Mouse (Mus musculus) MEL (cell line): ENCODE results near the gene Med13l. TPM values are rescaled to one million over a fixed set of nuclear protein-coding genes. Genes with fewer than 3 reads are reported as not detected.

Source experiments
- DNase-seq: peaks from one replicate; pipeline ENCODE4 v3.0.0; 2011; ENCODE audit warnings: low read depth, low spot score
- H3K27ac ChIP-seq: 2 replicates; pipeline ENCODE4 v1.5.1; 2012; ENCODE audit warnings: low read depth, mild to moderate bottlenecking, control low read depth, low read length, moderate library complexity; ENCODE audit not compliant: control insufficient read depth
- H3K27me3 ChIP-seq, 2 experiments: fragments of 150-350 bp in 1 of 2; sonication (generic) in 1 of 2; 2 replicates each; pipeline ENCODE4 v1.6.1; 2012; ENCODE audit warnings: low read length in 2 of 2, mild to moderate bottlenecking in 2 of 2, improper control_type of control experiment in 1 of 2, moderate library complexity in 1 of 2; ENCODE audit not compliant: insufficient read depth in 2 of 2, control insufficient read depth in 1 of 2
- H3K36me3 ChIP-seq, 2 experiments: 2 replicates each; pipeline ENCODE4 v1.6.1; 2012 to 2014; ENCODE audit warnings: low read length in 2 of 2, improper control_type of control experiment in 1 of 2, inconsistent platforms in 1 of 2, mild to moderate bottlenecking in 1 of 2; ENCODE audit not compliant: insufficient read depth in 2 of 2, control insufficient read depth in 1 of 2
- H3K4me1 ChIP-seq, 2 experiments: fragments of 150-350 bp in 1 of 2; sonication (generic) in 1 of 2; 2 replicates each; pipeline ENCODE4 v1.6.1; 2012; ENCODE audit warnings: low read length in 2 of 2, improper control_type of control experiment in 1 of 2, mild to moderate bottlenecking in 1 of 2; ENCODE audit not compliant: insufficient read depth in 2 of 2, control insufficient read depth in 1 of 2
- H3K4me3 ChIP-seq, 2 experiments: fragments of 150-350 bp in 1 of 2; sonication (generic) in 1 of 2; 2 replicates each; pipeline ENCODE4 v1.5.1; 2012; ENCODE audit warnings: low read depth in 2 of 2, low read length in 2 of 2, mild to moderate bottlenecking in 2 of 2, moderate library complexity in 2 of 2, control low read depth in 1 of 2, improper control_type of control experiment in 1 of 2; ENCODE audit not compliant: control insufficient read depth in 1 of 2, insufficient read depth in 1 of 2
- H3K79me2 ChIP-seq: 2 replicates; pipeline ENCODE4 v1.6.1; 2012; ENCODE audit warnings: mild to moderate bottlenecking, low read length, moderate library complexity; ENCODE audit not compliant: control insufficient read depth, poor library complexity, insufficient read depth
- H3K9ac ChIP-seq: 2 replicates; pipeline ENCODE4 v1.6.1; 2012; ENCODE audit warnings: low read depth, mild to moderate bottlenecking, control low read depth, low read length, moderate library complexity; ENCODE audit not compliant: control insufficient read depth, poor library complexity, severe bottlenecking
- H3K9me3 ChIP-seq: fragments of 150-350 bp; sonication (generic); replicated peaks from 2 replicates; pipeline ENCODE4 v1.6.1; 2012; ENCODE audit warnings: mild to moderate bottlenecking, low read length, improper control_type of control experiment, moderate library complexity; ENCODE audit not compliant: insufficient read depth
- ELF1 ChIP-seq: IDR thresholded peaks from 2 replicates; pipeline ENCODE4 v1.6.1; 2014; ENCODE audit warnings: low read depth, mild to moderate bottlenecking, inconsistent platforms, low read length, improper control_type of control experiment, moderate library complexity
- EP300 ChIP-seq, 2 experiments: IDR thresholded peaks; 2 replicates each; pipeline ENCODE4 v1.6.1; 2011; ENCODE audit warnings: improper control_type of control experiment in 2 of 2, low read length in 2 of 2, low read depth in 1 of 2, mild to moderate bottlenecking in 1 of 2
- ETS1 ChIP-seq: IDR thresholded peaks from 2 replicates; pipeline ENCODE4 v1.6.1; 2012; ENCODE audit warnings: low read depth, mild to moderate bottlenecking, inconsistent platforms, low read length, improper control_type of control experiment, moderate library complexity
- KAT2A ChIP-seq: conservative IDR thresholded peaks from 2 replicates; pipeline ENCODE4 v1.6.1; 2012; ENCODE audit warnings: low read depth, low read length, improper control_type of control experiment, inconsistent platforms
- MAZ ChIP-seq: IDR thresholded peaks from 2 replicates; pipeline ENCODE4 v1.6.1; 2012; ENCODE audit warnings: low read depth, mild to moderate bottlenecking, inconsistent platforms, low read length, improper control_type of control experiment
- MYB ChIP-seq: IDR thresholded peaks from 2 replicates; pipeline ENCODE4 v1.6.1; 2011; ENCODE audit warnings: mild to moderate bottlenecking, low read depth, low read length, improper control_type of control experiment
- POLR2A ChIP-seq, 2 experiments: IDR thresholded peaks; 2 replicates each; pipeline ENCODE4 v1.6.1; 2011 to 2012; ENCODE audit warnings: low read length in 2 of 2, mild to moderate bottlenecking in 2 of 2, control low read depth in 1 of 2, improper control_type of control experiment in 1 of 2, low read depth in 1 of 2, moderate library complexity in 1 of 2; ENCODE audit not compliant: control insufficient read depth in 1 of 2, insufficient read depth in 1 of 2, poor library complexity in 1 of 2
- POLR2AphosphoS5 ChIP-seq: IDR thresholded peaks from 2 replicates; pipeline ENCODE4 v1.6.1; 2012; ENCODE audit warnings: low read depth, borderline replicate concordance, mild to moderate bottlenecking, inconsistent platforms, low read length, moderate library complexity, mixed read lengths
- SIN3A ChIP-seq: IDR thresholded peaks from 2 replicates; pipeline ENCODE4 v1.6.1; 2012; ENCODE audit warnings: low read length, improper control_type of control experiment, inconsistent platforms
- SMC3 ChIP-seq: IDR thresholded peaks from 2 replicates; pipeline ENCODE4 v1.6.1; 2011; ENCODE audit warnings: low read depth, low read length, improper control_type of control experiment
- TAL1 ChIP-seq: IDR thresholded peaks from 2 replicates; pipeline ENCODE4 v1.6.1; 2012; ENCODE audit warnings: mild to moderate bottlenecking, inconsistent platforms, low read length, moderate library complexity, mixed read lengths
- polyA plus RNA-seq, 2 experiments: library from polyadenylated mRNA; stranded (reverse) in 1 of 2; unstranded in 1 of 2; fragments of >175 nt in 1 of 2; fragments of >200 nt in 1 of 2; gene quantifications; 2 replicates each; pipeline versions ENCODE4 v1.2.1 to v1.2.4; 2012; ENCODE audit warnings: low replicate concordance in 2 of 2, low read depth in 1 of 2; ENCODE audit not compliant: insufficient read length in 2 of 2, insufficient read depth in 1 of 2, missing spikeins in 1 of 2
- total RNA-seq: library from RNA; depleted of rRNA; stranded (reverse); fragments of 300-350 nt; gene quantifications from 2 replicates; pipeline ENCODE4 v1.2.3, GENCODE M21; 2012

Med13l gene
- total and polyA plus RNA-seq, 3 experiments, result 13.4 to 16.1 TPM; not detected in 1

GRCm38 (mm10) chr5:118632346-118632745 lies 71.9 kb downstream of the Med13l start:
- Histone ChIP-seq H3K79me2 (peaks cover 20% of the 10 kb centered on the region), H3K36me3 (peaks cover 0 to 27% of the 10 kb centered on the region in 2 experiments; a peak in 2 of 4 replicates), H3K27ac (no peak overlapping the region), H3K9ac (no peak overlapping the region), H3K4me3 (no peak overlapping the region), H3K4me1 (peaks cover 16 to 35% of the 10 kb centered on the region in 2 experiments), H3K9me3 (no peaks in the 10 kb centered on the region), H3K27me3 (no peaks in the 10 kb centered on the region)
- no peak for TF ChIP-seq ELF1
- no peak for TF ChIP-seq POLR2AphosphoS5
- no peak for TF ChIP-seq SMC3
- TF ChIP-seq ETS1, result no peak
- no peak for TF ChIP-seq MAZ
- DNase-seq, result no peak

GRCm38 (mm10) chr5:118633106-118633505 lies 72.6 kb downstream of the Med13l start:
- TF ChIP-seq SIN3A (peak; percentile 45; the same call in 1 of the 2 replicates), EP300 (IDR thresholded peaks at IDR 0.05; ENCODE audit: low read depth in 1 of 2, low read length in 2 of 2) (0 out of 4 replicates have a peak, but pooled peaks of 1 of the 2 experiments have one; percentile 11), MYB (no peak)
- peaks cover 0 to 34% of the 10 kb centered on the region in 2 experiments; a peak in 2 of 4 replicates for H3K36me3 ChIP-seq
- H3K27ac ChIP-seq, result peak overlapping the region; percentile 37; the same call in 1 of the 2 replicates
- DNase-seq, result peak; percentile 69
- H3K9me3 ChIP-seq, result no peaks in the 10 kb centered on the region
- H3K4me1 ChIP-seq, result peaks cover 22 to 41% of the 10 kb centered on the region in 2 experiments
- H3K9ac ChIP-seq, result no peak overlapping the region
- H3K27me3 ChIP-seq, result no peaks in the 10 kb centered on the region
- H3K79me2 ChIP-seq, result peaks cover 23% of the 10 kb centered on the region
- no peak overlapping the region for H3K4me3 ChIP-seq

GRCm38 (mm10) chr5:118635476-118636187 lies 75.2 kb downstream of the Med13l start:
- Histone ChIP-seq H3K9ac (no peak overlapping the region), H3K27ac (peak overlapping the region; percentile 99; the same call in 1 of the 2 replicates), H3K27me3 (no peaks in the 10 kb centered on the region), H3K4me3 (no peak overlapping the region), H3K4me1 (peaks cover 32 to 54% of the 10 kb centered on the region in 2 experiments), H3K79me2 (peaks cover 31% of the 10 kb centered on the region), H3K9me3 (no peaks in the 10 kb centered on the region), H3K36me3 (peaks cover 0 to 48% of the 10 kb centered on the region in 2 experiments; a peak in 2 of 4 replicates)
- no peak for DNase-seq
- TF ChIP-seq POLR2AphosphoS5 (no peak), TAL1 (no peak), KAT2A (no peak), POLR2A (IDR thresholded peaks at IDR 0.05; ENCODE audit: control insufficient read depth in 1 of 2, insufficient read depth in 1 of 2, low read depth in 1 of 2, low read length in 2 of 2, poor library complexity in 1 of 2) (no peak)
